Mouse (Mus musculus) neural tube, embryonic 14.5 days (tissue): Measurements from ENCODE around the gene Ccnh. TPM values are rescaled to one million over a fixed set of nuclear protein-coding genes. Genes with fewer than 3 reads are reported as not detected.

Source experiments
- ATAC-seq: fragments of 200-750 bp; cut with Nextera tagmentation; 2 replicates; pipeline ENCODE4 v1.8.0; 2017; ENCODE audit warnings: low read depth, mild to moderate bottlenecking, moderate TSS enrichment, moderate library complexity
- H3K27ac ChIP-seq: fragments of 300-500 bp; sonication (generic); 2 replicates; pipeline ENCODE4 v1.5.1; 2014; ENCODE audit warnings: low read depth, mild to moderate bottlenecking, control low read depth, low read length, moderate library complexity, mixed read lengths
- H3K27me3 ChIP-seq: fragments of 300-500 bp; sonication (generic); 2 replicates; pipeline ENCODE4 v1.6.1; 2014; ENCODE audit warnings: low read length; ENCODE audit not compliant: control insufficient read depth, insufficient read depth
- H3K36me3 ChIP-seq: fragments of 300-500 bp; sonication (generic); 2 replicates; pipeline ENCODE4 v1.6.1; 2014; ENCODE audit warnings: low read length, mixed read lengths; ENCODE audit not compliant: control insufficient read depth, insufficient read depth
- H3K4me1 ChIP-seq: fragments of 300-500 bp; sonication (generic); 2 replicates; pipeline ENCODE4 v1.6.1; 2014; ENCODE audit warnings: low read length; ENCODE audit not compliant: control insufficient read depth, insufficient read depth
- H3K4me2 ChIP-seq: fragments of 300-500 bp; sonication (generic); 2 replicates; pipeline ENCODE4 v1.6.1; 2014; ENCODE audit warnings: mild to moderate bottlenecking, low read depth, low read length, control low read depth
- H3K4me3 ChIP-seq: fragments of 300-500 bp; sonication (generic); 2 replicates; pipeline ENCODE4 v1.5.1; 2014; ENCODE audit warnings: low read depth, low read length, control low read depth, mixed read lengths
- H3K9ac ChIP-seq: fragments of 300-500 bp; sonication (generic); replicated peaks from 2 replicates; pipeline ENCODE4 v1.6.1; 2014; ENCODE audit warnings: low read depth, mild to moderate bottlenecking, control low read depth, low read length, mixed read lengths
- H3K9me3 ChIP-seq: fragments of 300-500 bp; sonication (generic); 2 replicates; pipeline ENCODE4 v1.6.1; 2016; ENCODE audit warnings: low read length; ENCODE audit not compliant: control insufficient read depth
- WGBS: fragments of 180-500 bp; shearing (Covaris S2); extraction: QIAGEN DNeasy Blood & Tissue Kit; methylation state at CpG from one replicate; pipeline ENCODE4 v1.1.7; 2014; 5-methylcytosine and 5-hydroxymethylcytosine counted together
- polyA plus RNA-seq: library from polyadenylated mRNA; unstranded; fragments of >200 nt; fragmentation: Nextera tagmentation; extraction: Ambion mirVana; gene quantifications from 2 replicates; pipeline ENCODE4 v1.2.1, GENCODE M21; 2014

Gene Ccnh
- polyA plus RNA-seq, 1 experiment from 2014 or later: 104 TPM

DNA sequence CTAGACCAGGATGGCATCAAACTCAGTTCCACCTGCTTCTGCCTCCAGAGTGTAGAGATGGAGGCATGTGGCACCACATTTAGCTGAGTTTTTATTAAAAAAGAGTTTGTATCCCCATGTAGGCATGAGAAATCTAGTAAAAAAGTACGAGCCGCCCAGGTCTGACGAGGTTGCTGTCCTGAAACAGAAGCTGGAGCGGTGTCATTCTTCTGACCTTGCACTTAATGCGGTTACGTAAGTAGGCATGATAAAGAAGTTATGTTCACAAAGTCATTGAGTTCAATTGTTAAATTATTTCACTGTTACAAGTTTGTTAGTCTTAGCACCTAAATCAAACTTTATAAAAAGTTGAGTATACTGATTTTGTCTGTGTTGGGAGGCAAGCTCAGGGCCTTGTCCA, 19.4 kb downstream of the Ccnh start:
- WGBS: 97% methylated on average over 6 of the region's 6 CpGs
- H3K4me2 ChIP-seq: no peak overlapping the region
- peaks cover 9% of the 10 kb centered on the region for H3K36me3 ChIP-seq
- no peak for ATAC-seq
- no peaks in the 10 kb centered on the region for H3K9me3 ChIP-seq
- H3K4me1 ChIP-seq: no peaks in the 10 kb centered on the region
- no peak overlapping the region for H3K9ac ChIP-seq
- no peaks in the 10 kb centered on the region for H3K27me3 ChIP-seq
- H3K27ac ChIP-seq: no peak overlapping the region
- H3K4me3 ChIP-seq: no peak overlapping the region

- no peak overlapping the region for H3K27ac ChIP-seq
Observed at GRCm38 (mm10) chr13:85210353-85210752, 21.1 kb downstream of the Ccnh start.

DNA sequence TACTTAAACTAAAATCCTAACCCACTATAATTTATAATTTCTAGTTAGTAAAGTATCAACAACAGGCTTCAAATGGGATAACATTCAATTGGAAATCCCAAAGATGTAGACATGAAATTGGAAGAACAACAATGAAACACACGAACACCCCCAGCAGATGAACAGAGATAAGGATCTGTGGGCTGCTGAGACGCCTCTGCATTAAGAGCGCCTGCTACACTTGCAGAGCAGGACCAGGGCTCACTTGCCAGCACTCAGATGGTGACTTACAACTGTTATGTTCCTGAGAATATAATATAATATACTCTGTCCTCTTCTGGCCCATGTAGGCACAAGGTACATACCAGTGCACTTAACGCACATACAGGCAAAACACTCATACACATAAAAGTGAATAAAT, 29.4 kb downstream of the Ccnh start:
- H3K4me2 ChIP-seq: no peak overlapping the region
- H3K9me3 ChIP-seq: no peaks in the 10 kb centered on the region
- H3K4me1 ChIP-seq: no peaks in the 10 kb centered on the region
- no peak overlapping the region for H3K27ac ChIP-seq
- H3K4me3 ChIP-seq: no peak overlapping the region
- H3K36me3 ChIP-seq: no peaks in the 10 kb centered on the region; the same call in 1 of the 2 replicates
- no peaks in the 10 kb centered on the region for H3K27me3 ChIP-seq
- H3K9ac ChIP-seq: no peak overlapping the region
- WGBS: 90% methylated on average over 4 of the region's 4 CpGs
- ATAC-seq: no peak

More at GRCm38 (mm10) chr13:85210353-85210752, 21.1 kb downstream of the Ccnh start:
- ATAC-seq: no peak
- no peak overlapping the region for H3K4me2 ChIP-seq
- no peaks in the 10 kb centered on the region for H3K4me1 ChIP-seq
- no peaks in the 10 kb centered on the region for H3K27me3 ChIP-seq
- peaks cover 5% of the 10 kb centered on the region; the same call in 1 of the 2 replicates for H3K36me3 ChIP-seq
- H3K9ac ChIP-seq: no peak overlapping the region
- H3K9me3 ChIP-seq: no peaks in the 10 kb centered on the region
- no peak overlapping the region for H3K4me3 ChIP-seq
- 75% methylated on average over 1 of the region's 1 CpGs for WGBS

- ATAC-seq: no peak
- WGBS: 89% methylated on average over 7 of the region's 7 CpGs
Observed at GRCm38 (mm10) chr13:85238760-85239159, 49.6 kb downstream of the Ccnh start.

More at GRCm38 (mm10) chr13:85238760-85239159, 49.6 kb downstream of the Ccnh start:
- Histone ChIP-seq H3K9me3 (no peaks in the 10 kb centered on the region), H3K9ac (no peak overlapping the region), H3K27me3 (no peaks in the 10 kb centered on the region), H3K36me3 (no peaks in the 10 kb centered on the region), H3K4me1 (no peaks in the 10 kb centered on the region), H3K4me3 (no peak overlapping the region), H3K27ac (no peak overlapping the region), H3K4me2 (no peak overlapping the region)

Other genes with a start within 250 kb of the Ccnh start
- 73.6 and 83.7 TPM in 2 replicates for gene Rasa1, start 99.7 kb downstream of the Ccnh start, polyA plus RNA-seq